ENCODE assay signal across 8 mouse cellular contexts in the genomic region with DNA sequence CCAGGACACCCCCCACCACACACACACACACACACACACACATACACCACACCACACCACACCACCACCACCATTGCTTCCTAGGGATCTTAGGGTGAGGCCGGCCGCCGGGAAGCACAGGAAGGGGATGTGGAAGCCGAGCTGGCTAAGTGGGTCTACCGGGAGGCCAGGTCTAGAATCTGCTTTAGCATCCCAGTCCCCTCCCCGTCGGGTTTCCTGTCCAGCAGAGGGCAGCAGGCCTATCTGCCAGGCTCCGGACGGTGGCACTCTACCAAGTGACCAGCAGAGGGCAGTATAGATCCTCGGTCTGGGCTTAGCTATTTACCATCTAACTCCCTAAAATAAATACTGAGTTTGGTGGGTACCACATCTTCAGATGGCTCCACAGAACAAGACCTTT.
DNase-seq lines count a peak whose midpoint lies in the region; ATAC-seq and TF ChIP-seq lines count a peak whose summit lies in the region.

No protein-coding gene starts in this region.

- peaks cover 8% of the 10 kb centered on the region for H3K4me1 ChIP-seq in cerebellum, adult 2 months (ENCODE audit: control insufficient read depth, insufficient read depth, low read length)
- peaks cover 25% of the 10 kb centered on the region for H3K4me1 ChIP-seq in lung, embryonic 15.5 days

- H3K27me3 ChIP-seq in cerebellum, adult 2 months (ENCODE audit: control insufficient read depth, insufficient read depth, low read length), result no peaks in the 10 kb centered on the region
- H3K27me3 ChIP-seq in lung, embryonic 15.5 days, result peaks cover 69% of the 10 kb centered on the region

- H3K4me2 ChIP-seq in lung, embryonic 15.5 days, result peak overlapping the region; percentile 96

- TF ChIP-seq CTCF in cerebellum, adult 2 months (IDR thresholded peaks at IDR 0.05; ENCODE audit: borderline replicate concordance, insufficient read depth, low read depth, low read length), result peak; percentile 99

- H3K4me3 ChIP-seq in cerebellum, adult 2 months (replicated peaks; ENCODE audit: insufficient read depth, low read depth, low read length), result peak overlapping the region; percentile 53
- H3K4me3 ChIP-seq in lung, embryonic 15.5 days, result peak overlapping the region; percentile 60

- under 1% methylated on average over 10 of the region's 10 CpGs for WGBS in cerebellum, adult 2 months
- WGBS in lung, embryonic 15.5 days, result 0% methylated on average over 10 of the region's 10 CpGs

- H3K9ac ChIP-seq in lung, embryonic 15.5 days, result 0 out of 2 replicates have a peak overlapping the region, but pooled peaks have one; percentile 49

- peak overlapping the region; percentile 37; the same call in 1 of the 2 replicates for H3K27ac ChIP-seq in cerebellum, adult 2 months (ENCODE audit: insufficient read depth, low read length)
- no peak overlapping the region for H3K27ac ChIP-seq in lung, embryonic 15.5 days

- no peaks in the 10 kb centered on the region for H3K36me3 ChIP-seq in lung, embryonic 15.5 days

- peak; percentile 77 to 84; a peak in 3 of 4 replicates for ATAC-seq in hematopoietic stem cell, adult 5-6 weeks (replicated peaks in 1 of 2; ENCODE audit: insufficient read depth in 1 of 2, low FRiP score in 2 of 2, low TSS enrichment in 1 of 2, low read depth in 1 of 2, poor library complexity in 2 of 2, severe bottlenecking in 2 of 2)
- peak; percentile 48; the same call in 1 of the 2 replicates for ATAC-seq in lung, embryonic 15.5 days (ENCODE audit: borderline replicate concordance, extremely low read depth, low FRiP score, low TSS enrichment)

- TF ChIP-seq POLR2A in cerebellum, adult 2 months (IDR thresholded peaks at IDR 0.05; ENCODE audit: borderline replicate concordance, insufficient read depth, low read length), result no peak

- peak; percentile 12 for DNase-seq in MEL-GATA-1-ER (ENCODE audit: extremely low read depth, low read depth)
- DNase-seq in cerebellum, adult 2 months, result peak; percentile 89 to 95
- DNase-seq in forelimb bud, embryonic 11.5 days (ENCODE audit: low read depth, low spot score), result peak; percentile 93
- DNase-seq in layer of hippocampus, adult 9-10 months (ENCODE audit: low spot score), result peak; percentile 94
- peak; percentile 85 for DNase-seq in ovary, postnatal 10 days (ENCODE audit: low spot score)
- peak; percentile 79 for DNase-seq in thymus, postnatal 0 days (ENCODE audit: low spot score)

- H3K9me3 ChIP-seq in lung, embryonic 15.5 days, result no peaks in the 10 kb centered on the region

Comparison
In these comparisons a context has a peak if more than half of its experiments do, and no peak if none do; other contexts are left out.
1. DNase-seq: peak in every context shown above with its lines; median percentile 94 in layer of hippocampus, adult 9-10 months; 93 in forelimb bud, embryonic 11.5 days; 92 in cerebellum, adult 2 months; 85 in ovary, postnatal 10 days; 79 in thymus, postnatal 0 days; 12 in MEL-GATA-1-ER.